Comparison of ENCODE assay signal across 10 mouse cellular contexts in genomic region chr1:104979068-104979467, GRCm38 (mm10).
DNase-seq lines count a peak whose midpoint lies in the region; ATAC-seq and TF ChIP-seq lines count a peak whose summit lies in the region.
"Had no signal": no experiment of that assay in that cellular context is flagged by ENCODE, and none has a peak within 500 bp of the region (broad histone marks: within the 10 kb centered on the region; RNA-seq: fewer than 3 reads in every experiment).

No protein-coding gene starts in this region.

- no peak overlapping the region for H3K9ac ChIP-seq in intestine, postnatal 0 days (ENCODE audit: low read depth, low read length)
- no peak overlapping the region for H3K9ac ChIP-seq in intestine, embryonic 16.5 days (ENCODE audit: low read depth, low read length)
- no peak overlapping the region for H3K9ac ChIP-seq in lung, embryonic 14.5 days
- H3K9ac ChIP-seq in forebrain, postnatal 0 days: no peak overlapping the region
- H3K9ac ChIP-seq: limb, embryonic 13.5 days had no signal

- no peaks in the 10 kb centered on the region for H3K4me1 ChIP-seq in intestine, postnatal 0 days (replicated peaks; ENCODE audit: control insufficient read depth, insufficient read depth, low read length)
- no peaks in the 10 kb centered on the region for H3K4me1 ChIP-seq in intestine, embryonic 16.5 days (ENCODE audit: control insufficient read depth, insufficient read depth, low read length)
- no peaks in the 10 kb centered on the region for H3K4me1 ChIP-seq in lung, embryonic 14.5 days (ENCODE audit: insufficient read depth)
- H3K4me1 ChIP-seq in forebrain, postnatal 0 days (ENCODE audit: insufficient read depth): no peaks in the 10 kb centered on the region

- peak; percentile 67 for TF ChIP-seq CTCF in intestine, postnatal 0 days (IDR thresholded peaks at IDR 0.05; ENCODE audit: low read depth)
- TF ChIP-seq CTCF in lung, embryonic 14.5 days (IDR thresholded peaks at IDR 0.05; ENCODE audit: low read depth): peak; percentile 39; the same call in 1 of the 2 replicates
- TF ChIP-seq CTCF in forebrain, postnatal 0 days (IDR thresholded peaks at IDR 0.05; ENCODE audit: low read depth): peak; percentile 74

- H3K27ac ChIP-seq in intestine, postnatal 0 days (ENCODE audit: low read depth, low read length): no peak overlapping the region
- no peak overlapping the region for H3K27ac ChIP-seq in intestine, embryonic 16.5 days (ENCODE audit: low read length)
- H3K27ac ChIP-seq in lung, embryonic 14.5 days (ENCODE audit: low read depth): no peak overlapping the region
- no peak overlapping the region for H3K27ac ChIP-seq in forebrain, postnatal 0 days (ENCODE audit: low read depth, low read length)
- H3K27ac ChIP-seq: limb, embryonic 13.5 days had no signal

- no peak overlapping the region for H3K4me3 ChIP-seq in intestine, postnatal 0 days (ENCODE audit: low read depth, low read length)
- H3K4me3 ChIP-seq in intestine, embryonic 16.5 days (ENCODE audit: low read length): no peak overlapping the region
- no peak overlapping the region for H3K4me3 ChIP-seq in lung, embryonic 14.5 days (ENCODE audit: low read depth, low read length)
- H3K4me3 ChIP-seq in forebrain, postnatal 0 days (ENCODE audit: low read depth, low read length): no peak overlapping the region
- H3K4me3 ChIP-seq: limb, embryonic 13.5 days had no signal

- H3K9me3 ChIP-seq in intestine, postnatal 0 days (ENCODE audit: control insufficient read depth): no peaks in the 10 kb centered on the region
- no peaks in the 10 kb centered on the region for H3K9me3 ChIP-seq in intestine, embryonic 16.5 days (ENCODE audit: control insufficient read depth, low read length)
- H3K9me3 ChIP-seq in lung, embryonic 14.5 days (ENCODE audit: low read depth, low read length): no peaks in the 10 kb centered on the region
- no peaks in the 10 kb centered on the region for H3K9me3 ChIP-seq in forebrain, postnatal 0 days (ENCODE audit: low read length)
- H3K9me3 ChIP-seq: limb, embryonic 13.5 days had no signal

- WGBS in intestine, postnatal 0 days: 46% methylated on average over 2 of the region's 2 CpGs
- WGBS in intestine, embryonic 16.5 days: 42% methylated on average over 2 of the region's 2 CpGs
- 32% methylated on average over 2 of the region's 2 CpGs for WGBS in lung, embryonic 14.5 days
- 35% methylated on average over 2 of the region's 2 CpGs for WGBS in forebrain, postnatal 0 days

- H3K36me3 ChIP-seq in intestine, postnatal 0 days (ENCODE audit: control insufficient read depth, insufficient read depth): no peaks in the 10 kb centered on the region
- no peaks in the 10 kb centered on the region for H3K36me3 ChIP-seq in intestine, embryonic 16.5 days (ENCODE audit: control insufficient read depth, insufficient read depth, low read length)
- H3K36me3 ChIP-seq in lung, embryonic 14.5 days (ENCODE audit: insufficient read depth): no peaks in the 10 kb centered on the region
- H3K36me3 ChIP-seq in forebrain, postnatal 0 days (ENCODE audit: insufficient read depth): no peaks in the 10 kb centered on the region
- H3K36me3 ChIP-seq: limb, embryonic 13.5 days had no signal

- ATAC-seq in cerebellum, adult (ENCODE audit: insufficient number of reproducible peaks, low FRiP score, low TSS enrichment): 0 out of 2 replicates have a peak, but pooled peaks have one; percentile 36
- ATAC-seq in intestine, postnatal 0 days: no peak
- ATAC-seq in intestine, embryonic 16.5 days: no peak
- no peak for ATAC-seq in lung, embryonic 14.5 days (ENCODE audit: insufficient read depth)
- peak; percentile 75 for ATAC-seq in forebrain, postnatal 0 days

- DNase-seq in cerebellum, postnatal 4 days (ENCODE audit: low spot score in 2 of 2): no peak
- peak; percentile 30 for DNase-seq in lung, embryonic 14.5 days
- no peak for DNase-seq in lung, postnatal 25 days (ENCODE audit: low spot score)
- peak; percentile 75 for DNase-seq in forebrain, postnatal 0 days
- DNase-seq in adrenal gland, adult 18-20 months (ENCODE audit: low spot score in 2 of 2): no peak
- DNase-seq: heart, adult 18-20 months had no signal

- no peaks in the 10 kb centered on the region for H3K27me3 ChIP-seq in intestine, postnatal 0 days (replicated peaks; ENCODE audit: control insufficient read depth, insufficient read depth, low read length)
- H3K27me3 ChIP-seq in intestine, embryonic 16.5 days (replicated peaks; ENCODE audit: control insufficient read depth, insufficient read depth, low read length): no peaks in the 10 kb centered on the region
- H3K27me3 ChIP-seq in lung, embryonic 14.5 days (ENCODE audit: insufficient read depth, low read length): no peaks in the 10 kb centered on the region
- H3K27me3 ChIP-seq in forebrain, postnatal 0 days (ENCODE audit: insufficient read depth, low read length): no peaks in the 10 kb centered on the region
- H3K27me3 ChIP-seq: limb, embryonic 13.5 days had no signal

- no peak overlapping the region for H3K4me2 ChIP-seq in intestine, postnatal 0 days (replicated peaks; ENCODE audit: low read depth)
- no peak overlapping the region for H3K4me2 ChIP-seq in intestine, embryonic 16.5 days (ENCODE audit: low read depth, low read length)
- no peak overlapping the region for H3K4me2 ChIP-seq in lung, embryonic 14.5 days
- H3K4me2 ChIP-seq in forebrain, postnatal 0 days (ENCODE audit: low read depth): no peak overlapping the region
- H3K4me2 ChIP-seq: limb, embryonic 13.5 days had no signal

Comparison
In these comparisons a context has a peak if more than half of its experiments do, and no peak if none do; other contexts are left out.
1. DNase-seq: peak in lung, embryonic 14.5 days (single experiment) and forebrain, postnatal 0 days (single experiment); none in cerebellum, postnatal 4 days (0 of 2), lung, postnatal 25 days (single experiment) and adrenal gland, adult 18-20 months (0 of 2).
2. ATAC-seq: peak in cerebellum, adult (single experiment) and forebrain, postnatal 0 days (single experiment); none in intestine, postnatal 0 days (single experiment), intestine, embryonic 16.5 days (single experiment) and lung, embryonic 14.5 days (single experiment).
3. Peak in every context shown above with its lines, with median percentiles within 50 percentile points of each other: CTCF ChIP-seq.